21 mouse cellular contexts compared by ENCODE assay signal in the genomic region with DNA sequence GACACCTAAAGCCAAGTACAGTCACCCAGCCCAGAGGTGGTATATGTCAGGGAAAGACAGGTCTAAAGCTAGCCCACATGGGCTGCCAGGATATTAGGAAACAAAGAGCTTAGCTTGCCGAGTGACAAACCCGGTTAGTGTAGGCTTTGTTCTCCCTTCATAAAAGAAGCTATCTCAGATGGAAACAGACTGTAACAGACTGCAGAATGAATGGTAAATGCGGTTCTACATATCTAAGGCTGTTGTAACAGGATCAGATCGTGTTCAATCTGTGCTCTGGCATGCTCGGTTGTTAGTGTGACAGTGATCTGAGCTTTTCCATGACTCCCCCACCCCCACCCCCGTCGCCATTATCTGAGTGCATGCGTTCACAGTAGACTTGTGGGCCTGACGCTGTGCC.
DNase-seq lines count a peak whose midpoint lies in the region; ATAC-seq and TF ChIP-seq lines count a peak whose summit lies in the region.
"Had no signal": no experiment of that assay in that cellular context is flagged by ENCODE, and none has a peak within 500 bp of the region (broad histone marks: within the 10 kb centered on the region; RNA-seq: fewer than 3 reads in every experiment).

No protein-coding gene starts in this region.

- H3K36me3 ChIP-seq in forebrain, embryonic 14.5 days (ENCODE audit: control insufficient read depth, insufficient read depth, low read length): no peaks in the 10 kb centered on the region
- H3K36me3 ChIP-seq in forebrain, embryonic 12.5 days (replicated peaks): no peaks in the 10 kb centered on the region
- no peaks in the 10 kb centered on the region for H3K36me3 ChIP-seq in forebrain, postnatal 0 days (ENCODE audit: insufficient read depth)
- H3K36me3 ChIP-seq in forebrain, embryonic 13.5 days (ENCODE audit: poor library complexity, severe bottlenecking): no peaks in the 10 kb centered on the region
- H3K36me3 ChIP-seq: embryonic facial prominence, embryonic 10.5 days; embryonic facial prominence, embryonic 13.5 days; hindbrain, embryonic 12.5 days; hindbrain, embryonic 15.5 days had no signal

- ATAC-seq in forebrain, embryonic 14.5 days: no peak
- no peak for ATAC-seq in forebrain, embryonic 12.5 days (ENCODE audit: low FRiP score)
- peak; percentile 84 for ATAC-seq in forebrain, postnatal 0 days
- no peak for ATAC-seq in forebrain, embryonic 13.5 days

- H3K27ac ChIP-seq in forebrain, embryonic 14.5 days (ENCODE audit: low read depth, low read length): no peak overlapping the region
- no peak overlapping the region for H3K27ac ChIP-seq in forebrain, embryonic 12.5 days
- H3K27ac ChIP-seq in forebrain, postnatal 0 days (ENCODE audit: low read depth, low read length): peak overlapping the region; percentile 73
- H3K27ac ChIP-seq in forebrain, embryonic 13.5 days: no peak overlapping the region
- H3K27ac ChIP-seq: embryonic facial prominence, embryonic 10.5 days; embryonic facial prominence, embryonic 13.5 days; gastrocnemius, adult 2 months; hindbrain, embryonic 12.5 days; hindbrain, embryonic 15.5 days had no signal

- 81% methylated on average over 9 of the region's 9 CpGs for WGBS in forebrain, embryonic 14.5 days
- 82% methylated on average over 9 of the region's 9 CpGs for WGBS in forebrain, embryonic 12.5 days
- 55% methylated on average over 9 of the region's 9 CpGs for WGBS in forebrain, postnatal 0 days
- WGBS in forebrain, embryonic 13.5 days: 77% methylated on average over 9 of the region's 9 CpGs

- no peak overlapping the region for H3K9ac ChIP-seq in forebrain, embryonic 14.5 days (ENCODE audit: low read length)
- no peak overlapping the region for H3K9ac ChIP-seq in forebrain, embryonic 12.5 days
- H3K9ac ChIP-seq in forebrain, postnatal 0 days: no peak overlapping the region
- H3K9ac ChIP-seq in forebrain, embryonic 13.5 days: no peak overlapping the region
- H3K9ac ChIP-seq: embryonic facial prominence, embryonic 13.5 days; hindbrain, embryonic 12.5 days; hindbrain, embryonic 15.5 days had no signal

- H3K4me3 ChIP-seq in forebrain, embryonic 14.5 days (ENCODE audit: low read depth, low read length): no peak overlapping the region
- no peak overlapping the region for H3K4me3 ChIP-seq in forebrain, embryonic 12.5 days (replicated peaks)
- no peak overlapping the region for H3K4me3 ChIP-seq in forebrain, postnatal 0 days (ENCODE audit: low read depth, low read length)
- H3K4me3 ChIP-seq in forebrain, embryonic 13.5 days: no peak overlapping the region
- H3K4me3 ChIP-seq: embryonic facial prominence, embryonic 10.5 days; embryonic facial prominence, embryonic 13.5 days; erythroblast, embryonic 14.5 days; gastrocnemius, adult 2 months; hindbrain, embryonic 12.5 days; hindbrain, embryonic 15.5 days had no signal

- H3K4me1 ChIP-seq in forebrain, embryonic 14.5 days (ENCODE audit: control insufficient read depth, insufficient read depth, low read length): peaks cover 11% of the 10 kb centered on the region; the same call in 1 of the 2 replicates
- peaks cover 23% of the 10 kb centered on the region for H3K4me1 ChIP-seq in forebrain, embryonic 12.5 days
- peaks cover 10% of the 10 kb centered on the region for H3K4me1 ChIP-seq in forebrain, postnatal 0 days (ENCODE audit: insufficient read depth)
- H3K4me1 ChIP-seq in forebrain, embryonic 13.5 days: peaks cover 34% of the 10 kb centered on the region

- H3K9me3 ChIP-seq in forebrain, embryonic 14.5 days (replicated peaks; ENCODE audit: control insufficient read depth, low read length): no peaks in the 10 kb centered on the region
- H3K9me3 ChIP-seq in forebrain, embryonic 12.5 days: no peaks in the 10 kb centered on the region
- H3K9me3 ChIP-seq in forebrain, postnatal 0 days (ENCODE audit: low read length): no peaks in the 10 kb centered on the region
- H3K9me3 ChIP-seq in forebrain, embryonic 13.5 days (replicated peaks): no peaks in the 10 kb centered on the region
- H3K9me3 ChIP-seq: embryonic facial prominence, embryonic 10.5 days; embryonic facial prominence, embryonic 13.5 days; hindbrain, embryonic 12.5 days; hindbrain, embryonic 15.5 days had no signal

- no peak overlapping the region for H3K4me2 ChIP-seq in forebrain, embryonic 14.5 days (ENCODE audit: low read length)
- no peak overlapping the region for H3K4me2 ChIP-seq in forebrain, embryonic 12.5 days
- no peak overlapping the region for H3K4me2 ChIP-seq in forebrain, postnatal 0 days (ENCODE audit: low read depth)
- no peak overlapping the region for H3K4me2 ChIP-seq in forebrain, embryonic 13.5 days
- H3K4me2 ChIP-seq: embryonic facial prominence, embryonic 13.5 days; heart, embryonic 11.5 days; hindbrain, embryonic 12.5 days; hindbrain, embryonic 15.5 days had no signal

- no peak for TF ChIP-seq CTCF in forebrain, postnatal 0 days (IDR thresholded peaks at IDR 0.05; ENCODE audit: low read depth)

- peaks cover 12% of the 10 kb centered on the region; the same call in 1 of the 2 replicates for H3K27me3 ChIP-seq in forebrain, embryonic 14.5 days (replicated peaks; ENCODE audit: control insufficient read depth, insufficient read depth, low read length)
- H3K27me3 ChIP-seq in forebrain, embryonic 12.5 days: peaks cover 59% of the 10 kb centered on the region
- H3K27me3 ChIP-seq in forebrain, postnatal 0 days (ENCODE audit: insufficient read depth, low read length): no peaks in the 10 kb centered on the region; the same call in 1 of the 2 replicates
- H3K27me3 ChIP-seq in forebrain, embryonic 13.5 days: peaks cover 56% of the 10 kb centered on the region

- DNase-seq in forebrain, embryonic 14.5 days (ENCODE audit: low spot score): peak; percentile 32
- DNase-seq in forebrain, postnatal 0 days: peak; percentile 58
- DNase-seq in layer of hippocampus, adult 9-11 months: peak; percentile 34
- no peak for DNase-seq in layer of hippocampus, postnatal 25 days (ENCODE audit: extremely low spot score in 1 of 2, low spot score in 1 of 2)
- DNase-seq: adrenal gland, adult 2 months; adrenal gland, postnatal 14 days; cerebellum, adult 11 months; cerebellum, adult 2 months; cerebellum, adult 9-11 months; cerebellum, postnatal 25 days; gastrocnemius, adult 2 months; gastrocnemius, postnatal 14 days; kidney, adult 11 months had no signal

Comparison
In these comparisons a context has a peak if more than half of its experiments do, and no peak if none do; other contexts are left out.
1. DNase-seq: peak in forebrain, embryonic 14.5 days (single experiment), forebrain, postnatal 0 days (single experiment) and layer of hippocampus, adult 9-11 months (single experiment); none in layer of hippocampus, postnatal 25 days (0 of 2).